Mouse (Mus musculus): ENCODE results near the gene Tmem106c.

The Tmem106c gene

DNA sequence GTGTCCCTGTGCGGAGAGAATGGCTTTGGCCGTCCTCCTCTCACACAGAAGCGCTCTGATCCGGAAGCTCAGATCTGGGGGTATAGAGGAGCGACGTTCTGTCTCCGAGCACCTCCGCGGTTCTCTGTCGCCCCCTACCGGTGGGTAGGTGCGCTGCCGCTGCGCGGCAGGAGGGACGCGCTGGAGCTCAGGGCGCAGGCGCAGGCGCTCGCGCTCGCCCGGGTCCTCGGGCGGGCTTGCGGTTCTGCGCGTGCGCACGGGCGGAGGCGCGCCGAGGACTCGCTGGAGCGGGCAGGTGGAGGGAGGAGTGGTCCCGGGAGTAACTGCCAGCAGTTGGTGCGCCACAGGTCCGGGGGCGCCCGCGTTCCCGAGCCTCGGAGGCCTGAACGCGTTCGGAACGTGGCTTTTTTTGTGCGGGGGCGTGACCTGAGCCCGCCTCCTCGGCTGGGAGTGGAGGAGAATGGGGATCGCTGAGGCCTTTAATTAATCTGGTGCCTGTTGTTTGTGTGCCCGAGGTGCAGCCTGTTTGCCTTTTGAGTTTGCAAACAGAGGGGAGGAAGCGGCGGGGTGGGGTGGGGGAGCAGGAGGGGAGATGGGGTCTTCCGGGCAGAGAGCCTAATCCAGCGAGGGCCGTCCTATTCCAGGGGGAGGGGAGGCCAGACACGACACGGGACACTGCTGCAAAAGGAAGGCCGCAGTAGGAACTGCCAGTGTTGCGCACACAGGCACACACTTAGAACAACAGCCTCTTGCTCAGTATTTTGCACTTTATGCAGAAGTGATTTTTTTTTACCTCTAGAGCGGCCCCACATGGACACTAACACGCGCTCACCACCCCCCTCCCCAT lies at the start of gene Tmem106c:
Gene Tmem106c, plus strand, starts transcription at position 212 of the 847 bp plus-strand sequence.
- DNase-seq (ENCODE audit: low spot score) = peak; percentile 88

DNA sequence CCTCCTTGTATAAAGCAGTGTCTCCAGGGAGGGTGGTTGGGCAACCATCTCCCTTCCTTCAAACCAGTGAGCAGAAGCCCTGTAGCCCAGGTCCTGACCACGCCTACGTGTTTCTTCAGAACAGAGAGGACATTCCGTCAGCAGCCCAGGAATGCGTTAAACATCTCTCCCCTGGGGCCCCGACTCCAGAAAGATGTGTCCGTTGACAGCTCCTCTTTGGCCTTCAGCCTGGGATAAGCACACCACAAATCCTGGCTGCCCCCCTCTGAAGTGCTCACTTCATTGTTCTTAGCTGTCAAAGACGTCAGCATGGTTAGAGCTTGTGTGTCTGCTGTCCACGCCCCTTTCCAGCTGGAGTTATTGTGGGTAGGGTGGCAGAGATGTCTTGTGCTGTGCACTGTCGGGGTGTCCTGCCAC lies 49.7 kb upstream of the Tmem106c start:
- no peak for DNase-seq (ENCODE audit: low spot score)

GRCm38 (mm10) chr15:97917994-97918393 lies 46.0 kb upstream of the Tmem106c start:
- DNase-seq (ENCODE audit: low spot score) = no peak

DNA sequence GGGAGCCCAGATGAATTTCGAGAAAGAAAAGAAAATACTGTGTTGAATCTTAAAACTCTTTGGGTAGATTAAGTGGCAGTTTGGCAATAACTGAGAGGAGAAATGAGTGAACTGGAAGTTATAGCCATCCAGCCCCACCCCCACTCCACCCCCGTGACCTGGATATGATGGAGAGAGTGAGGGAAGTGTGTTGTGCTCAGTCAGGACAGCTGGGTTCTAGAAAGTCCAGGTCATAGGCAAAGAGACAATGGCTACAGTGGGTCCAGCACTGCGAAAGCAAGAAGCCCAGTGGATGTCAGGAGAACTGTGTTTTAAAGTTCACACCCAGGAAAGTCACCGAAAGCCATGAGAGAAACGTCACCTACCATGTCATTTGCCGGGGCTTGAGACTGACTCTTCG lies 44.8 kb upstream of the Tmem106c start:
- DNase-seq (ENCODE audit: low spot score) = no peak

DNA sequence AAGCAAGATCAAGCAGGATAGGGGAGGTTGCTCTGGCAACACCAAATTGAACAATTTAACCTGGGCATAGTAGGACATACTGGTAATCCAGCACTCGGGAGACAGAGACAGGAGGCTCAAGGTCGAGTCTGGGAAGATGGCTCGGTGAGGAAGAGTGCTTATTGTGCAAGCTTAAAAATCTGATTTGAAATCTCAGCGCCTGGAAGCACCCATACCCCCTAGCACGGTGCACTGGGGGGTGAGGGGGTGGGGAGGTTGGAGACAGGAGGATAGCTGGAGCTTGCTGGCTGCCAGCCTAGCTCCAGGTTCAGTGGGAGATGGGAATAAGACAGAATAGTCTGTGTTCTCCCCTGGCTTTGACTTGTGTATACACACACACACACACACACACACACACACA lies 43.7 kb upstream of the Tmem106c start:
- DNase-seq (ENCODE audit: low spot score) = no peak

DNA sequence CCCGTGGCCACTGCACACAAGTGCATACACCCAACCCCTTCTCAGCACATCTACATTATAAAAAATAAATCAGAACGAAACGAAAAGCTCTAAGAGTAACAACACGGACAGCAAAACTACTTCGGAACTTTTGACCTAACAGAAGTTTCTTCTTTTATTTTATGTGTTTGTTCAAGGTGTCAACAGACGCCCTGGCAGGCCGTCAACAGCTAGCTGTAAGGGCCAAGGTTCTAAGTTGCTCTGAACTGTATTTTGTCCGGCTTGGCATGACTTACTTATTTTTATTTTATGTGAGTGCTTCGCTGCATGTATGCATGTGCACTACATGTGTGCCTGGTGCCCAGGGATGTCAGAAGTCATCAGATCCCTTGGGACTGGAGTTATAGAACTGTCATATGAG lies 42.2 kb upstream of the Tmem106c start:
- DNase-seq (ENCODE audit: low spot score) = no peak

- no peak for DNase-seq (ENCODE audit: low spot score)
Observed at GRCm38 (mm10) chr15:97922421-97922820, 41.6 kb upstream of the Tmem106c start.

GRCm38 (mm10) chr15:97927018-97927417 lies 37.0 kb upstream of the Tmem106c start:
- no peak for DNase-seq (ENCODE audit: low spot score)

- no peak for DNase-seq (ENCODE audit: low spot score)
Observed at GRCm38 (mm10) chr15:97927821-97928220, 36.2 kb upstream of the Tmem106c start.

GRCm38 (mm10) chr15:97929259-97929824 lies 34.7 kb upstream of the Tmem106c start:
- no peak for DNase-seq (ENCODE audit: low spot score)

DNA sequence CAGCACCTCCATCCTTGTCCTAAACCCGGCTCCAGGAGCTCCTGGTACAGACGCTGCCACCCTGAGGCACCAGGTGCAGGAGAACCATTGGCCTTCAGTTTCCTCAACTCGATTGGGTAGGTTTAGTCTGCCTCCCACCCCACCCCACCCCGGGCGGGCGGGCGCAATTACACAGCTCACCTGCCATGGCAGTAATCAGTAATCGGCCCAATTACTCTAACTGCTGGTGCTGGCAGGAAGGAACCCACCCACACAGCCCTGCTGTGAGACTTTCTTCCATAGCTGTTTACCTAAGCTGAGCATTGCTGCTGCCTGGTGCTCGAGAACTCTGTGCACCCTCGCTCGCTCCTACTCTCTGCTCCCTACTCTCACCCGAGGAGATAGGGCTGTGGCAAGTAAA lies 31.6 kb upstream of the Tmem106c start:
- DNase-seq (ENCODE audit: low spot score) = no peak

GRCm38 (mm10) chr15:97938580-97938979 lies 25.4 kb upstream of the Tmem106c start:
- no peak for DNase-seq (ENCODE audit: low spot score)

DNA sequence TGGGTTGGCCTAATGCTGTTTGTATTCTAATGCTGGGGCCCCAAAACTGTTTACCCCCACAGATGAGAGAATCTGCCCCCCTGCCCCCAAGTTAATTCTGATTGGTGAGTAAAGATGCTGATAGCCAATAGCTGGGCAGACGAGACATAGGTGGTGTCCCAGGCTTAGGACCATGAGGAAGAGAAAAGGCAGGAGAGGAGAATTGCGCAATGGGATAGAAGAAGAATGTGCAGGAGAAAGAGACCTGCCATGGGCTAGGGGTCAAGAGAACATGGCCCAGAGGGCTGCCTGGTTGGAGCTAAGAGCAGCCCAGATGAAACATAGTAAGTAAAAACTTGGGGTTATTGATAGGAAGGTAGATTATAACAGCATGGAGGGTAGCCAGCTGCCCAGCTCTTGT lies 23.9 kb upstream of the Tmem106c start:
- DNase-seq (ENCODE audit: low spot score) = no peak

- no peak for DNase-seq (ENCODE audit: low spot score)
Observed at GRCm38 (mm10) chr15:97941306-97941705, 22.7 kb upstream of the Tmem106c start.

DNA sequence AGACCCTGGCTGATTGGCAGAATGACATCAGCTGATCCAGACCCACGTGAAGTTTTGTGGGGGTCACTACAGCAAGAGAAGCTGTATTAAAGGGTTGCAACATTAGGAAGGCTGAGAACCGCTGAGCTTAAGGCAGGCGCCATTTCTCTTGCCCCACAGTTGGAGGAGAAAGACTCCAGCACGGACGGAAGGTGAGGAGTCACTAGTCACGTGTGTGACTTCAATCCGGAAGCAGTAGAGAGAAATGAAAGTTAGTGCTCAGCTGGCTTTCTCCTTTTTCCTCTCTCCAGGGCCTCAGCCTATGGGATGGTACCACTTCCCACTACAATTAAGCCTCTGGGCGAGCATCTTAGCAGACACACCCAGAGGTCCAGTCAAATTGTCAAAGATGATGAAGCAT lies 21.5 kb upstream of the Tmem106c start:
- DNase-seq (ENCODE audit: low spot score) = no peak

- DNase-seq (ENCODE audit: low spot score) = no peak
Observed at GRCm38 (mm10) chr15:97943356-97943755, 20.6 kb upstream of the Tmem106c start.

- DNase-seq (ENCODE audit: low spot score) = no peak
Observed at GRCm38 (mm10) chr15:97944919-97945574, 19.0 kb upstream of the Tmem106c start.

DNA sequence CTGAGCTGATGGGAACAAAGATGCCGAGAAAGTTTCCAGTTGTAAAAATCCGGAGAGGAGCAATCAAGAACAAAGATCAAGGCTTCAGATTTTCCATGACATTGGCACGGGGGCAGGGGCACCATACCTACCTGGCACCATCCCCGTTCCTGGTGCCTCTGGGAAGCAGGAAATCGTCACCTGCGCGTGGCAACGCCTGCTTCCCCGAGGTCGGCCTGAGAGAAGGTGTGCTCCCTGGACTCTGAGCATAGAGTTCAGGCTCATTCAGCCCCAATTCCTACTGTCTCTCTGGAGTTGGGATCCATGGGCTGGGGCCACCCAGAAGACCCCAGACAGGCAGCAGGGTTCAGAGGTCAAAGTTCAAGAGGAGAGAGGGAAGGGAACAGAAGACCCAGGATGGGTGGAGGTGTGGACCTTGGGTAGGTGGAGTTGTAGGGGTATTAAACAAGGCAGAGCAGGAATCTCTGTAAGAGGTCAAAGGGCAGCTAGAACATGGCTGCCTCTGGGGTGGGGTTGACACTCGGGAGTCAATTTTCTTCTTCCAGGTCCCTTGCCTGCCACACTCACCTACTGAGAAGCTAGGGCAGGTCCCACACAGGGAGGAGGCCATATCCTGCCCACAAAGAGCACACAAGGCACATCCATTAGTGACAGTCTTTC lies 18.2 kb upstream of the Tmem106c start:
- DNase-seq (ENCODE audit: low spot score) = no peak

- DNase-seq (ENCODE audit: low spot score) = no peak
Observed at GRCm38 (mm10) chr15:97948720-97949119, 15.3 kb upstream of the Tmem106c start.

GRCm38 (mm10) chr15:97949706-97950105 lies 14.3 kb upstream of the Tmem106c start:
- no peak for DNase-seq (ENCODE audit: low spot score)

DNA sequence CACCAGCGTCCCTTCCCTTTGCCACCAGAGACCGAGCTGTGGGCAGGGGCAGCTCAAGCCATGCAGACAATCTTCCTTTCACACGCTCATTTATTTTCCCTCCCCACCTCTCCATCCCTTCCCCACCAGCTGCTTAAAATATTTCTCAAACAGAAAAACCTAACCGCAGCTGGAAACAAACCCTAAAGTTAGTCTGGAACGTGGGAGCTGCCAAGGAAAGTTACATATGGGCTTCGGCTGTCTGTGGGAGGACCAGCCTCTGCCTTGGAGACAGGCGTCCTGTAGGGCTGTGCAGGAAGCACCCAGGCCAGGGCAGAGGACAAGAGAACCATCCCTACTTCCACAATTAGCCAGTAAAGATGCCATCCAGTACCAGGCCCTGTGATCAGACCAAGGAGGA lies 13.8 kb upstream of the Tmem106c start:
- DNase-seq (ENCODE audit: low spot score) = no peak

- peak; percentile 35 for DNase-seq (ENCODE audit: low spot score)
Observed at GRCm38 (mm10) chr15:97952137-97952888, 11.7 kb upstream of the Tmem106c start.

Measured in ovary, postnatal 10 days (tissue).